In genomic region chr1:53225616-53226015, GRCm38 (mm10) we compare ENCODE assay signal across 22 mouse cellular contexts. TPM values are rescaled to one million over a fixed set of nuclear protein-coding genes. Genes with fewer than 3 reads are reported as not detected.
DNase-seq lines count a peak whose midpoint lies in the region; ATAC-seq and TF ChIP-seq lines count a peak whose summit lies in the region.
"Had no signal": no experiment of that assay in that cellular context is flagged by ENCODE, and none has a peak within 500 bp of the region (broad histone marks: within the 10 kb centered on the region; RNA-seq: fewer than 3 reads in every experiment).

No protein-coding gene starts in this region.

- TF ChIP-seq CTCF in lung, postnatal 0 days (IDR thresholded peaks at IDR 0.05) = no peak

- H3K27ac ChIP-seq in lung, postnatal 0 days (ENCODE audit: low read length) = no peak overlapping the region
- H3K27ac ChIP-seq: embryonic facial prominence, embryonic 13.5 days; forebrain, embryonic 10.5 days; hindbrain, embryonic 12.5 days; left cerebral cortex, adult 2 months; limb, embryonic 13.5 days had no signal

- H3K4me3 ChIP-seq in lung, postnatal 0 days (ENCODE audit: low read depth, low read length) = no peak overlapping the region
- H3K4me3 ChIP-seq: embryonic facial prominence, embryonic 13.5 days; forebrain, embryonic 10.5 days; hindbrain, embryonic 12.5 days; left cerebral cortex, adult 2 months; limb, embryonic 13.5 days had no signal

- no peaks in the 10 kb centered on the region for H3K4me1 ChIP-seq in lung, postnatal 0 days (ENCODE audit: insufficient read depth, low read depth, low read length)
- H3K4me1 ChIP-seq: embryonic facial prominence, embryonic 13.5 days; forebrain, embryonic 10.5 days; hindbrain, embryonic 12.5 days; limb, embryonic 13.5 days had no signal

- no peak overlapping the region for H3K9ac ChIP-seq in lung, postnatal 0 days (replicated peaks; ENCODE audit: low read depth)
- H3K9ac ChIP-seq: embryonic facial prominence, embryonic 13.5 days; hindbrain, embryonic 12.5 days; limb, embryonic 13.5 days had no signal

- H3K27me3 ChIP-seq in lung, postnatal 0 days (replicated peaks; ENCODE audit: insufficient read depth, low read length) = no peaks in the 10 kb centered on the region
- H3K27me3 ChIP-seq: embryonic facial prominence, embryonic 13.5 days; hindbrain, embryonic 12.5 days; limb, embryonic 13.5 days had no signal

- peak; percentile 14 for DNase-seq in gastrocnemius, postnatal 25 days
- DNase-seq in gastrocnemius, postnatal 36 days = no peak
- peak; percentile 9 for DNase-seq in right cerebral cortex, adult 18-20 months
- no peak for DNase-seq in right cerebral cortex, postnatal 4 days
- DNase-seq in cerebellum, postnatal 36 days = peak; percentile 53 to 62
- no peak for DNase-seq in spleen, postnatal 4 days (ENCODE audit: low spot score in 2 of 2)
- DNase-seq in lung, postnatal 0 days (ENCODE audit: low spot score) = no peak
- DNase-seq: adrenal gland, postnatal 36 days; kidney, adult 11 months; kidney, postnatal 25 days; lung, adult 2 months had no signal

- TF ChIP-seq EP300 in lung, postnatal 0 days (IDR thresholded peaks at IDR 0.05) = no peak

- no peak overlapping the region for H3K4me2 ChIP-seq in lung, postnatal 0 days (replicated peaks; ENCODE audit: low read depth, low read length)
- H3K4me2 ChIP-seq: embryonic facial prominence, embryonic 13.5 days; hindbrain, embryonic 12.5 days; limb, embryonic 13.5 days had no signal

- ATAC-seq in lung, postnatal 0 days = no peak

- 65% methylated on average over 3 of the region's 3 CpGs for WGBS in lung, postnatal 0 days

- intact Hi-C loops in gastrocnemius, postnatal 36 days (cut with DNase I) = no loop called here

- no peaks in the 10 kb centered on the region for H3K9me3 ChIP-seq in lung, postnatal 0 days (ENCODE audit: low read length)
- H3K9me3 ChIP-seq: embryonic facial prominence, embryonic 13.5 days; forebrain, embryonic 10.5 days; hindbrain, embryonic 12.5 days had no signal

- H3K36me3 ChIP-seq in lung, postnatal 0 days (ENCODE audit: insufficient read depth, low read length) = no peaks in the 10 kb centered on the region
- H3K36me3 ChIP-seq: embryonic facial prominence, embryonic 13.5 days; hindbrain, embryonic 12.5 days had no signal

RNA-seq across cellular contexts. Expression of gene 1700019A02Rik, which starts 38.2 kb away (rescaled TPM):
- not detected for total RNA-seq in gastrocnemius, postnatal 25 days (2021)
- not detected for total RNA-seq in gastrocnemius, postnatal 36 days (2021)
- polyA plus RNA-seq in lung, postnatal 0 days (2015; fragmentation: Nextera tagmentation; extraction: Ambion mirVana) = not detected in 2 replicates
- total RNA-seq: adrenal gland, postnatal 36 days; common myeloid progenitor, adult 5-6 weeks; gastrocnemius, postnatal 4 days; left cerebral cortex, adult 2 months had no signal
- polyA plus RNA-seq: C2C12; embryonic facial prominence, embryonic 13.5 days; forebrain, embryonic 10.5 days; heart, embryonic 14.5 days; hindbrain, embryonic 12.5 days; limb, embryonic 13.5 days; lung, adult 2 months; spleen, adult 2 months; urinary bladder, adult 2 months had no signal

Comparison
In these comparisons a context has a peak if more than half of its experiments do, and no peak if none do; other contexts are left out.
1. DNase-seq: peak in gastrocnemius, postnatal 25 days (single experiment), right cerebral cortex, adult 18-20 months (single experiment) and cerebellum, postnatal 36 days (2 of 2); none in gastrocnemius, postnatal 36 days (0 of 2), right cerebral cortex, postnatal 4 days (single experiment), spleen, postnatal 4 days (0 of 2) and lung, postnatal 0 days (single experiment).